In the genomic region with DNA sequence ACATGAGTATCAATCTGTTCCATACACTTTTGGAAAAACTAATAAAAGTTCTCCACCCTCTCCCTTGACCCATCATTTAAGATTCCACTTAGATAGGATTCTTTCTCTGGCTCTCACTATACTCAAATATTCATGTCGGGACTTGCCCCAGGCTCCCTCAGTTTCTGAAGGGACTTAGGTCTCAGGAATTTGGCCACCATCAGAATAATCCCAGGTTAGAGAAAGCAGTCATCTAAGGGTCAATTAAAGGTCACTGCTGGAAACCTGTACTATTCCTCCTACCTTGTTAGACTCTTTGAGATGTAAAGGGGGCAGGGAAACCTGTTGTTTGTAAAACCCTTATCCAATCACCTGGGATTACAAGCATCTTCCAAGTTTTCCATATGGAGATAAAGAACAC, we compare ENCODE assay signal across 28 mouse cellular contexts. TPM values are rescaled to one million over a fixed set of nuclear protein-coding genes. Genes with fewer than 3 reads are reported as not detected.
DNase-seq lines count a peak whose midpoint lies in the region; ATAC-seq and TF ChIP-seq lines count a peak whose summit lies in the region.
"Had no signal": no experiment of that assay in that cellular context is flagged by ENCODE, and none has a peak within 500 bp of the region (broad histone marks: within the 10 kb centered on the region; RNA-seq: fewer than 3 reads in every experiment).

No protein-coding gene starts in this region.

- no peak for TF ChIP-seq POLR2A in ES-Bruce4 (IDR thresholded peaks at IDR 0.05; ENCODE audit: insufficient read depth, low read length)
- TF ChIP-seq POLR2A in embryonic fibroblast, embryonic 13.5 days (IDR thresholded peaks at IDR 0.05; ENCODE audit: low read depth, low read length): no peak

- H3K4me3 ChIP-seq in ES-Bruce4 (ENCODE audit: low read depth, low read length) (no peak overlapping the region), ES-E14 (ENCODE audit: insufficient read depth in 1 of 2, low read depth in 1 of 2, low read length in 2 of 2, poor library complexity in 1 of 2, severe bottlenecking in 1 of 2) (no peak overlapping the region)
- H3K4me3 ChIP-seq in embryonic fibroblast, embryonic 13.5 days (ENCODE audit: insufficient read depth, low read length): no peak overlapping the region
- H3K4me3 ChIP-seq in midbrain, embryonic 14.5 days (replicated peaks; ENCODE audit: low read depth, low read length): no peak overlapping the region
- H3K4me3 ChIP-seq in midbrain, embryonic 10.5 days: no peak overlapping the region
- H3K4me3 ChIP-seq: embryonic facial prominence, embryonic 10.5 days; embryonic facial prominence, embryonic 12.5 days; erythroblast, embryonic 14.5 days; forebrain, embryonic 10.5 days; forebrain, embryonic 13.5 days; forebrain, embryonic 15.5 days had no signal

- in situ Hi-C loops in ES-E14 (cut with MboI; ENCODE audit: low sequenced_read_pairs in 2 of 2, unreplicated experiment in 2 of 2): no loop called here

- TF ChIP-seq EP300 in ES-Bruce4 (IDR thresholded peaks at IDR 0.05; ENCODE audit: insufficient read depth, low read depth, low read length): no peak

- H3K36me3 ChIP-seq in ES-Bruce4 (ENCODE audit: control insufficient read depth, insufficient read depth, low read length, poor library complexity, severe bottlenecking) (no peaks in the 10 kb centered on the region), ES-E14 (ENCODE audit: control insufficient read depth, insufficient read depth, low read length, poor library complexity, severe bottlenecking) (no peaks in the 10 kb centered on the region)
- no peaks in the 10 kb centered on the region for H3K36me3 ChIP-seq in midbrain, embryonic 14.5 days (ENCODE audit: control insufficient read depth, insufficient read depth, low read length)
- no peaks in the 10 kb centered on the region for H3K36me3 ChIP-seq in midbrain, embryonic 10.5 days
- H3K36me3 ChIP-seq: embryonic facial prominence, embryonic 10.5 days; embryonic facial prominence, embryonic 12.5 days; forebrain, embryonic 10.5 days; forebrain, embryonic 15.5 days had no signal

- H3K27me3 ChIP-seq in ES-Bruce4 (ENCODE audit: control insufficient read depth, insufficient read depth, low read length, poor library complexity, severe bottlenecking): no peaks in the 10 kb centered on the region
- H3K27me3 ChIP-seq in midbrain, embryonic 14.5 days (ENCODE audit: control insufficient read depth, insufficient read depth, low read length): no peaks in the 10 kb centered on the region
- H3K27me3 ChIP-seq in midbrain, embryonic 10.5 days (ENCODE audit: low read depth, poor library complexity, severe bottlenecking): no peaks in the 10 kb centered on the region
- H3K27me3 ChIP-seq: CH12.LX; embryonic facial prominence, embryonic 12.5 days; forebrain, embryonic 13.5 days; forebrain, embryonic 15.5 days; Patski had no signal

- 71% methylated on average over 1 of the region's 1 CpGs for WGBS in midbrain, embryonic 14.5 days
- 54% methylated on average over 1 of the region's 1 CpGs for WGBS in midbrain, embryonic 10.5 days

- H3K27ac ChIP-seq in ES-Bruce4 (ENCODE audit: insufficient read depth, low read length) (0 out of 2 replicates have a peak overlapping the region, but pooled peaks have one; percentile 36), ES-E14 (ENCODE audit: insufficient read depth, low read depth, low read length, poor library complexity, severe bottlenecking) (no peak overlapping the region)
- peak overlapping the region; percentile 61 for H3K27ac ChIP-seq in embryonic fibroblast, embryonic 13.5 days (ENCODE audit: insufficient read depth, low read length)
- H3K27ac ChIP-seq in midbrain, embryonic 14.5 days (replicated peaks; ENCODE audit: low read depth, low read length): no peak overlapping the region
- H3K27ac ChIP-seq in midbrain, embryonic 10.5 days (replicated peaks): no peak overlapping the region
- H3K27ac ChIP-seq: embryonic facial prominence, embryonic 10.5 days; embryonic facial prominence, embryonic 12.5 days; forebrain, embryonic 10.5 days; forebrain, embryonic 13.5 days; forebrain, embryonic 15.5 days had no signal

- no peak overlapping the region for H3K4me2 ChIP-seq in midbrain, embryonic 14.5 days (ENCODE audit: low read length)
- H3K4me2 ChIP-seq: embryonic facial prominence, embryonic 12.5 days; forebrain, embryonic 13.5 days; forebrain, embryonic 15.5 days had no signal

- no peaks in the 10 kb centered on the region for H3K9me3 ChIP-seq in ES-Bruce4 (replicated peaks; ENCODE audit: control insufficient read depth, insufficient read depth, low read length, poor library complexity, severe bottlenecking)
- no peaks in the 10 kb centered on the region for H3K9me3 ChIP-seq in ES-E14 (ENCODE audit: control insufficient read depth, insufficient read depth, low read depth, low read length)
- no peaks in the 10 kb centered on the region for H3K9me3 ChIP-seq in midbrain, embryonic 14.5 days (ENCODE audit: control insufficient read depth, low read length)
- no peaks in the 10 kb centered on the region for H3K9me3 ChIP-seq in midbrain, embryonic 10.5 days (replicated peaks)
- H3K9me3 ChIP-seq: embryonic facial prominence, embryonic 10.5 days; embryonic facial prominence, embryonic 12.5 days; forebrain, embryonic 10.5 days; forebrain, embryonic 13.5 days; forebrain, embryonic 15.5 days had no signal

- DNase-seq in ES-E14 (ENCODE audit: low read depth, low spot score) (peak; percentile 17), R1 (ENCODE audit: low read depth, low spot score) (peak; percentile 72)
- DNase-seq in midbrain, embryonic 14.5 days: no peak
- no peak for DNase-seq in heart, adult 11 months
- no peak for DNase-seq in midbrain, embryonic 10.5 days (ENCODE audit: low spot score)
- DNase-seq: adrenal gland, adult 8-10 months; adrenal gland, postnatal 14 days; adrenal gland, postnatal 36 days; B cell, adult 2 months; cerebellum, adult 11-12 months; cerebellum, adult 2 months; cerebellum, adult 9-10 months; cerebellum, postnatal 10 days; cerebellum, postnatal 25 days; forebrain, postnatal 0 days had no signal

- TF ChIP-seq CTCF in ES-Bruce4 (IDR thresholded peaks at IDR 0.05; ENCODE audit: low read depth, low read length): no peak
- no peak for TF ChIP-seq CTCF in embryonic fibroblast, embryonic 13.5 days (IDR thresholded peaks at IDR 0.05; ENCODE audit: borderline replicate concordance, insufficient read depth, low read length)

- ATAC-seq in midbrain, embryonic 14.5 days (ENCODE audit: low FRiP score, low TSS enrichment): no peak
- ATAC-seq: activated CD4-positive, CD25-positive, alpha-beta regulatory T cell, adult 4 months; CD4-positive, CD25-positive, alpha-beta regulatory T cell, adult 4 months; forebrain, embryonic 13.5 days; forebrain, embryonic 15.5 days; forebrain, postnatal 0 days; Patski had no signal

- H3K4me1 ChIP-seq in ES-Bruce4 (ENCODE audit: control insufficient read depth, insufficient read depth, low read length): no peaks in the 10 kb centered on the region
- H3K4me1 ChIP-seq in ES-E14 (ENCODE audit: control insufficient read depth in 2 of 2, insufficient read depth in 2 of 2, low read length in 2 of 2, poor library complexity in 1 of 2): no peaks in the 10 kb centered on the region
- H3K4me1 ChIP-seq in embryonic fibroblast, embryonic 13.5 days (ENCODE audit: control insufficient read depth, insufficient read depth, low read length): peaks cover 2% of the 10 kb centered on the region; the same call in 1 of the 2 replicates
- no peaks in the 10 kb centered on the region for H3K4me1 ChIP-seq in midbrain, embryonic 14.5 days (ENCODE audit: control insufficient read depth, insufficient read depth, low read length)
- no peaks in the 10 kb centered on the region for H3K4me1 ChIP-seq in midbrain, embryonic 10.5 days
- H3K4me1 ChIP-seq: embryonic facial prominence, embryonic 10.5 days; embryonic facial prominence, embryonic 12.5 days; forebrain, embryonic 10.5 days; forebrain, embryonic 13.5 days; forebrain, embryonic 15.5 days had no signal

- H3K9ac ChIP-seq in ES-Bruce4 (ENCODE audit: low read depth, poor library complexity, severe bottlenecking): no peak overlapping the region
- H3K9ac ChIP-seq in ES-E14 (ENCODE audit: insufficient read depth, low read depth, low read length, poor library complexity, severe bottlenecking): no peak overlapping the region
- H3K9ac ChIP-seq in midbrain, embryonic 14.5 days (replicated peaks; ENCODE audit: low read length): no peak overlapping the region
- H3K9ac ChIP-seq: embryonic facial prominence, embryonic 12.5 days; forebrain, embryonic 13.5 days; forebrain, embryonic 15.5 days; forebrain, postnatal 0 days had no signal

TF ChIP-seq in ES-E14, 5 proteins besides CTCF, POLR2A, EP300 and RAD21:
- TF ChIP-seq MAFK (IDR thresholded peaks at IDR 0.05; ENCODE audit: insufficient read depth, low read depth, low read length) (no peak), HCFC1 (IDR thresholded peaks at IDR 0.05; ENCODE audit: borderline replicate concordance, insufficient read depth, low read length) (no peak), ZNF384 (IDR thresholded peaks at IDR 0.05; ENCODE audit: low read depth, low read length) (no peak), ZC3H11A (IDR thresholded peaks at IDR 0.05; ENCODE audit: borderline replicate concordance, low read depth, low read length) (no peak), CHD2 (IDR thresholded peaks at IDR 0.05; ENCODE audit: low read depth, low read length) (no peak)

RNA-seq across cellular contexts. Expression of gene Wnt2, which starts 53.2 kb away (rescaled TPM):
- not detected in 2 replicates for polyA plus RNA-seq in ES-Bruce4 (2011; ENCODE audit: insufficient read depth, insufficient read length, low read depth, missing spikeins)
- 0.11 and 0.27 TPM in 2 replicates for total RNA-seq in ES-E14 (2012; rRNA removed)
- polyA plus RNA-seq in embryonic fibroblast, embryonic 13.5 days (2011; ENCODE audit: insufficient read length, low read depth, missing spikeins): 0.94 and 2.1 TPM in 2 replicates
- polyA plus RNA-seq in midbrain, embryonic 14.5 days (2014; fragmentation: Nextera tagmentation; extraction: Ambion mirVana): 0.24 and 0.34 TPM in 2 replicates
- 0.41 and 0.52 TPM in 2 replicates for polyA plus RNA-seq in midbrain, embryonic 10.5 days (2016; fragmentation: Nextera tagmentation; extraction: Ambion mirVana)
- total RNA-seq: CH12.LX, MEL had no signal
- polyA plus RNA-seq: activated CD4-positive, CD25-positive, alpha-beta regulatory T cell, adult 4 months; CD4-positive, CD25-positive, alpha-beta regulatory T cell, adult 4 months; cerebellum, adult 2 months; erythroblast, embryonic 14.5 days; forebrain, embryonic 13.5 days; Patski had no signal

Comparison
In these comparisons a context has a peak if more than half of its experiments do, and no peak if none do; other contexts are left out.
1. H3K27ac ChIP-seq: peak in ES-Bruce4 (single experiment) and embryonic fibroblast, embryonic 13.5 days (single experiment); none in ES-E14 (single experiment), midbrain, embryonic 14.5 days (single experiment) and midbrain, embryonic 10.5 days (single experiment).
2. DNase-seq: peak in ES-E14 (single experiment) and R1 (single experiment); none in midbrain, embryonic 14.5 days (single experiment), heart, adult 11 months (single experiment) and midbrain, embryonic 10.5 days (single experiment).